Mouse (Mus musculus) embryonic stem cell, embryonic (primary cell): ENCODE data around the gene Nfia.

ENCODE experiments used
- CTCF ChIA-PET, 4 experiments: fragments of 300-600 bp in 2 of 4; fragments of 350-600 bp in 2 of 4; sonication (Branson Sonifier 250); formaldehyde crosslinking; loops; one replicate each; lab custom pipeline; 2022; ENCODE audit warnings: inconsistent platforms in 2 of 4; lab: Charles Lee
- POLR2A ChIA-PET, 4 experiments: fragments of 300-600 bp in 2 of 4; fragments of 350-600 bp in 2 of 4; sonication (Branson Sonifier 250); formaldehyde crosslinking; loops; one replicate each; lab custom pipeline; 2022; ENCODE audit warnings: antibody characterized with exemption in 4 of 4, inconsistent platforms in 1 of 4; lab: Charles Lee

Nfia gene

DNA sequence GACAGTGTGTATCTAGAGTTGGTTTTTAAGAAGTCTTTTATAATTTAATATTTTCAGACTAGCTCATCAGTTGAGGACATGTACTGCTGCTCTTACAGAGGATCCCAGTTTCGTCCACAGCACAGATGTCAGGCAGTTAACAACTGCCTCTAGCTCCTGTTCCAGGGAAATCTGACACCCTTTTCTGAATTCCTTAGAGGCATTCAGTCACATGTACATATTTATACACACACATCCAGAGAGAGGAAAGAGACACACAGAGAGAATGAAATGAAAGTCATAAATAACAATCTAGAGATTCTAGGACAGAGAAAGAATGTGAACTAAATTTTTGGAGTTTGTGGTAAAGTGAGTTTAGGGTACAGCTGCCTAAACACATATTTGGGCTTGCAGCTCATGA, 308.1 kb downstream of the Nfia start:
- POLR2A ChIA-PET = no interaction called here
- CTCF ChIA-PET = interaction anchor here in 1 of 4 experiments (0.7 kb wide), 1 partner anchor 335 kb away, joined by 3 read pairs; no protein-coding TSS in a partner anchor

DNA sequence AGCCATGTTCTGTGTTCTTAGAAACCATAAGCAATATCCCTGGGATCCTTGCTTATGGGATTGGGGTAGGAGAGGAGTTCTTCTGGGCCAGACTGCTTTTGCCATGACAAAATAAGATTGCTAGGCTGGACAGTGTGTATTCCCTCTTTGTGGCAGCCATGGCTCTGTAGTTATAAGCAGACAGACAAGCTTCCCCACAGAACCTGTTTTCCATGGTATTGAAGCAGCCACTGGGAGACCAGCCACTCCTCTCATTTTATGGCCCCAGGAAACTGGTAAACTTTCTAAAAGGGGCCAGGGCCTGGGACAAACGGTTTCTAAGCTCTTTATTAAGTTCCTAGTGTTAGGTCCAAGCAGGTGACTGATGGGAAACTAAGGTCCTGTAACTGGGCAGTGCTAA, 309.4 kb downstream of the Nfia start:
- POLR2A ChIA-PET = no interaction called here
- CTCF ChIA-PET = no interaction called here

DNA sequence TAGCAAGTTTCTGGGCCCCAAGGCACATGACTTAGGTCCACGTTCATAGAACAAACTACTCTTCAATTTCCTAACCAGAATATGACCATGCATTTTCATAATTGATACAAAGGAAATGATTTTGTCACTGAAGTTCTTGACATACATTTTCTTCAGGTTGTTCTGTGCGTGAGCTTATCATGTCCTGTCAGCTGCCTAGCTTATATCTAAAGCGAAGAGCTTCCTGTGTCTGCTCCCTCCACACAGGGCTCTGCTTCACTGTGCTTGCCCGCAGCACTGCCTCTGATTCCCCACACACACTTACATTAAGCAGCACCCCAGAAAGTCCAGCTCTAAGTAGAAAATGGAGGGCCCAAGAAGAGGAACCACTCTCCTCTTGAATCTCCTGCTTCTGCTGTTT, 310.0 kb downstream of the Nfia start:
- ChIA-PET CTCF (no interaction called here), POLR2A (no interaction called here)

DNA sequence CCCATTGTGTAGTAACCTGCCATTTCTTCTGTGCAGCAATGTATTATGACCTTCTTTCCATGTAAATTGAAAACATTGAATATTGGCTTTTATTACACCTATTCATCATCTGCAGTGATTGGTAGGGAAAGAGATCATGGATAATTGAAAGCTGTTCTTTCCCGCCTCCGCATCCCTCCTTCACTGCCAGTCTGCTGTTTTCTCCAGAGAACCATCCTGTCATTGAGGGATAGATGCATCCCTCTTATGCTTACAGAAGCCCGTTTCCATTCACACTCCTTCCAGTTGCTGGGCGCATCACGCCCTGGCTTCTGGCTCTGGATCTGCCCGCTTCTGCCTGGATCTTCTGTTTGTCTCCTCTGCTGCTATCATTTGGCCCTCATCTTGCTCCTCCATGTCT, 312.5 kb downstream of the Nfia start:
- CTCF ChIA-PET = no interaction called here

DNA sequence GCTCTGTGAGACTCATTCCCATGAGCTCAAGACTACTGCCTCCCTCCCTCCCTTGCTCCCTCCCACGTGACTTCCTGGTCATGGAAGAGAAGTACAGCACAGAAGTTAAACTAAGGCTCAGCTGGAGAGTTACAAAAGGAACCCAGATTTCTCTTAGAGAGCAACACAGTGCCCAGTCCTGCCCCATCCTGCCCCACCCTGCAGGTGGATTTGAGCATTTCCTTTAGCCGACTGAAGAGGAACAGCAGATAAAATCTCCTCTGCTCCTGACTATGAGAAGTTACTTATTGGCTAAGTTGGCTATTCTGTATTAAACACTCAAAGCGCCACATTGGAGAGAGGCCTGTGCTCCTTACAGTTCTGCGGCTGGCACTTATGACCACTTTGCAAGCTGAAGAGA, 314.4 kb downstream of the Nfia start:
- ChIA-PET CTCF (no interaction called here), POLR2A (interaction anchor here in 2 of 4 experiments (0.6 to 0.7 kb wide), 2 partner anchors 33 to 65 kb away, joined by 3 to 4 read pairs; no protein-coding TSS in a partner anchor)

More for the DNA sequence above, 312.5 kb downstream of the Nfia start:
- POLR2A ChIA-PET = no interaction called here

DNA sequence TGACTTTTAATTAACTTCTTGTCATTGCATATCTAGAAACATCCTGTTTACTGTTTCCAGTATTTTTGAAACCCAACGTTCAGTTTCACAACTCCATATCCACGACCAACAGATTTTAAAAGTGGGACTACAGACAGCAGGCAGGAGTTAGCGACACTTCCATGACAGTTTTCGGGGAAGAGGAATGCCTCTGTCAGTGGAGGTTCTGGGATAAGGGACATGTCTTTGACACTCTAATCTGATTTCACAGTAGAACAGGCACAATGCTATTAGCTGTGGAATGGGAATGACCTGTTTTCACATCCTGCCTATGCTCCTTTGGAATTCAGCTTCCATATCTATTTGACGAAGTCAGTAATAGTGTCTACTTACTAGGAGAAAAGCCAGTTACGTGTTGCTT, 317.5 kb downstream of the Nfia start:
- CTCF ChIA-PET = no interaction called here
- POLR2A ChIA-PET = no interaction called here

DNA sequence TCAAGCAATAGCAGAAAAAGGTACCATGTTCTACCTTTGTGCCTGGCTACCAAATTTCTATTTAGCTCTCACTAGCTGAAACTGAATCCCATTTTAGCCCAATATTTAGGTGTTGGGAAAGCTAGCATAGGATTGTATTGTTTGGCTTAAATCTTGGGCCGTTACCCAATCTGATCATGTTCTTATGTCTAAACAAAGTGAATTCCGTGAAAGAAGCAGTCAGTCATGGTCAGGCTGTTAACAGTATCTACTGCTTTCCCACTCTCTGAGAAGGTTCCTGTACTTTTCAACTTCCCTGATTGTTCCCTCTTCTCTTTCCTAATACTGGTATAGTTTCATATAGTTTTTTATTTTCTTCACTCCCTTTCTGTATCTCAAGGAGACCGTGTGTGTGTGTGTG, 318.1 kb downstream of the Nfia start:
- ChIA-PET POLR2A (no interaction called here), CTCF (no interaction called here)

DNA sequence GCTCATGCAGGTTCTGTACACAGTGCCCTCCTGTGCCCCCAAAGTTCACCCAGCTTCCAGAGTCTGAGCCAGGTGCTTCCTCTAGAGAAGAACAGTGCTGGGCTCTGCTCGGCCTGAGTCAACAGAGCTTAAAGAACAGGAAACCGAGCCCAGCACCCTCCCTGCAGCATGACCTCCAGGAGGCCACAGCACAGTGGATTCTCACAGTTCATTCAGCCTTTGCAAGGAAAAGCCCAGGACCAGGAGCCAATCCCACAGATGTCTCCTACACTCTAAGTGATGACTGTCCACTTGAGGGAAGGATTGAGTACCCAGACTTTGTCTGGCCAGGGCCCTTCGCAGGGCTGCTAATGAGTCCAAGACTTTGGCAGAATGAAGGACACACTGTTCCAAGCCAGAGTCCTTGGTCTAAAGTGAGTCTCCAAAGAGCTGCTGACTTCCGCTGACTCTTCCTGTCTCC, 318.9 kb downstream of the Nfia start:
- ChIA-PET POLR2A (no interaction called here), CTCF (interaction anchor here in 1 of 4 experiments (0.6 kb wide), 1 partner anchor 135 kb away, joined by 3 read pairs; no protein-coding TSS in a partner anchor)

DNA sequence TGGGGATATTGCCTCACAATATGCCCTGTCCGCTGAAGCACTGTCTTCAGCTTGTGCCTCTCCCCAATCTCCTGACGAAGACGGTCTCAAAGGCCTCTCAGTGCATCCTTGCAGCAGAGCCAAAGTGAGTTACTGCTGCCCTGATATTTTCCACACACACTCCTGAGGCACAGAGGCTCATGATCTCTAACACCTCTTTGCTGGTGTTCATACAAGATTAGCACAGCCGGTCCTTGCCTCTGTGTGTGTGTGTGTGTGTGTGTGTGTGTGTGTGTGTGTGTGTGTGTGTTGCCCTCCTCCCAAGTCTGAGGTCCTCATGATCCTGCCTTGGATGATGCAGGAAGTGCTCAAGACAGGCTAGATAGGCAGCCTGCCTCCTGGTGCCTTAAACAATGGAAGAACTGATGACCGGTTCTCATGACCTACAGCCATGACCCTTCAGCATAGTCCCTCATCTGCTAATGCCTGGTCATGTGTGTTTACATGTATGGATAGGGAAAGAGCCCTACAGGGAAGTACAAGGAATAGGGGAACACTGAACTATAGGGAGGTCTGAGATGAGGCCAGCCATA, 319.5 kb downstream of the Nfia start:
- ChIA-PET CTCF (no interaction called here), POLR2A (no interaction called here)

DNA sequence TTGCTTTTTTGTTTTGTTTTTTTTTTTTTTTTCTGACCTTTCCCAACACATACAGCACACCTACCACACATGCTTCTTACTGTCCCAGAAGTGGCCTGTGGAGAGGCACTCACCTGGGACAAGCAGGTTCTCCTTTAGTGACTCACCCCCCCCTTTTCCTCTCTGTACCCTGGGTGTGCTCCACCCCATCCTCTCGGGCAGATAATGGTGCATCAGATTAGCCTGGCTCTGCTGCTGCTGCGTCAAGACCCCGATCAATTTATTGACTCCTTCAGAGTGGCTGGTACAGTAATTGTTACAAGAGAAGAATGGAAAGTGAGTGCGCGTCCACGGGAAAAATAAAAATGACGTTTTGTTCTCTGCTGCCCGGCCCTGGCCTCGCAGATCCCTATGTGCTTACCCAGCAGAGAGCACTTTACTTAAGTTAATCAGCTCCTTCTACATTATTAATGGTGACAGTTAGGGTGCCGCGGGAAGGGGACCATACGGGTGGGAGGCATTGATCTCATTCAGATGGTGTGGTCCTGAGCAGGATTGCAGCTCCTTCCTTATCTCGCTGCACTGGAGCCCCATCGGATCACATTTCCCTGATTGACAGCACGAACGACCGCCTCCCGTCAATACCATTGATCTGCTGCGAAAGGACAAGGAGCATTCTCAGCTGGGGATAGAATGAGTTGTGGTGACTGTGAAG, 321.7 kb downstream of the Nfia start:
- ChIA-PET POLR2A (interaction anchor here in 1 of 4 experiments (0.5 kb wide), 1 partner anchor 173 kb away, joined by 3 read pairs; no protein-coding TSS in a partner anchor), CTCF (no interaction called here)

DNA sequence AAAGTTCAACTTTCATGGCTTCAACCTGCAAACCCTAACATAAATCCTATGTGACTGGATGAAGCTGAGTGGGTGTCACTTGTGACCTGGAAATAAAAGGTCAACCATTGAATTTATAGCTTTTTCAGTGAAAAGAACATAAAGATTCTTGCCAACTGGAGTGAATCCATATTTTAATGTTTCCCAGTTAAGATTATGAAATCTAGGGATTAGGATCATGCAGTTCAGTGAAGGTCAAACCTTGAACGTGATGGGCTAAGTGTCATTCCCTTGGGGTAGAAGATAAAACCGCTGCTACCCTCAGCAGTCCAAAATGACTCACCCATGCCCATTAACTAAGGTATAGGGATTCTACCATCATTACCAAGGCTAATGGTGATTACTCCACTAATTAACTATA, 322.5 kb downstream of the Nfia start:
- POLR2A ChIA-PET = no interaction called here
- CTCF ChIA-PET = no interaction called here

DNA sequence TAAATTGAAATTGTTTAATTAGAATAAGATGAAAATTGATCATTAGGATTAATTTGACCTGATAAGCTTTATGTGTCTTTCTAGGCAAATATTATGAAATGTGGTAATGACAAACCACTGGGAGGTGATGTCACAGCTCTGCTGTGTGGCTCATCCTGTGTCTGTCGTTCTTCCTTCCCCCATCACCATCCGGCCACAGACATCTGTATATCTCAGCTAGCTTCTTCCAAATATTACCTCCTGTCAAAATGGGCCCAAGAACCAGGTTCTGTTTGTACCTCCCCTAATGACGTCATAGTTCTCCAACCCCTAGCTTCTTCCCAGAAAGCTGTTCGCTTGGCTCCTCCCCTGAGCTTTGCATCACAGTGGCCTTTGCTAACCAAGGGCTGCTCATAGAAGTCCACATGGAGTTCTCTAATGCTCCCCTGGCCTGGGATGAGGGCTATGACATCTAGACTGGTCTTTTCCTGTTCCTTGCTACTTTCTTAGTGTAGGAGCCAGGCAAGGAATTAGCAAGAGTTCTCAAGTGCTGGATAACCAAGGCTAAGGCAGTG, 324.6 kb downstream of the Nfia start:
- ChIA-PET POLR2A (interaction anchor here in 1 of 4 experiments (0.5 kb wide), 1 partner anchor 324 kb away, joined by 4 read pairs; no protein-coding TSS in a partner anchor), CTCF (interaction anchor here in 1 of 4 experiments (0.6 kb wide), 1 partner anchor 177 kb away, joined by 5 read pairs; no protein-coding TSS in a partner anchor)

DNA sequence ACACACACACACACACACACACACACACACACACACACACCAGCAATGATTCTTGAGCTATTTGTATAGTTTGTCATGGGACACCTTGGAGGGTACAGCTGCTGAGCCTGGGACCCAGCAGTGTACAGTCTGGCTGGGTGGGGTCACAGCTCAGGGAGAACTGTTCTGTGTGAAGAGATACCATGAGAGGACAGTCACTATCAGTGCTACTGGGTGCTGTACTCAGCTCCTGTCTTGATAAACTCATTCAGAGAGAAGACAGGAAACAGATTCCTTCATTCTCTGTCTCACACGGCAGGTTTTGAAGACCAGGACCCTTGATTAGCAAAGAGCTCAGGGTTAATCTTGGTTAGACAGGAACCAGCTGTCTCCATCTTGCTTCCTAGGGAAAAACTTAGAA, 326.1 kb downstream of the Nfia start:
- ChIA-PET CTCF (no interaction called here), POLR2A (no interaction called here)

DNA sequence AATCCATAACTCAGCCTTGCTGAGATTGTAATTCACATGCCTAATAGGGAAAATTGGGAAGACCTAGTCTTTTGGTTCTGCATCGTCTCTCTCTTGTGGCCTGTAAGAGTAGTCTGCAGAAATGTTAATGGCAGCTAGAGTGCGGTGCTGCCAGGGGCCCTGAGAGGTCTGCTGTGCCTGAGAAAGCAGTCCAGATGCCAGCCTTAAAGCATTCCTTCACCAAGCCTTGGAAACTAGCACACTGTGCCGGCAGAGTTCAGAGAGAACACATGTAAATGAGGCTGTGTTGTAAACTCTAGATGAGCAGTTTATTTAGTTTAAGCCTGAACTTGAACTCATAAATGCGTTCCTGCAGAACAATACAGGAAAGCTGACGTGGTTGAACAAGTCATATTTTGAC, 326.9 kb downstream of the Nfia start:
- CTCF ChIA-PET = no interaction called here
- POLR2A ChIA-PET = interaction anchor here in 1 of 4 experiments (0.5 kb wide), 1 partner anchor 612 kb away, joined by 4 read pairs; no protein-coding TSS in a partner anchor

DNA sequence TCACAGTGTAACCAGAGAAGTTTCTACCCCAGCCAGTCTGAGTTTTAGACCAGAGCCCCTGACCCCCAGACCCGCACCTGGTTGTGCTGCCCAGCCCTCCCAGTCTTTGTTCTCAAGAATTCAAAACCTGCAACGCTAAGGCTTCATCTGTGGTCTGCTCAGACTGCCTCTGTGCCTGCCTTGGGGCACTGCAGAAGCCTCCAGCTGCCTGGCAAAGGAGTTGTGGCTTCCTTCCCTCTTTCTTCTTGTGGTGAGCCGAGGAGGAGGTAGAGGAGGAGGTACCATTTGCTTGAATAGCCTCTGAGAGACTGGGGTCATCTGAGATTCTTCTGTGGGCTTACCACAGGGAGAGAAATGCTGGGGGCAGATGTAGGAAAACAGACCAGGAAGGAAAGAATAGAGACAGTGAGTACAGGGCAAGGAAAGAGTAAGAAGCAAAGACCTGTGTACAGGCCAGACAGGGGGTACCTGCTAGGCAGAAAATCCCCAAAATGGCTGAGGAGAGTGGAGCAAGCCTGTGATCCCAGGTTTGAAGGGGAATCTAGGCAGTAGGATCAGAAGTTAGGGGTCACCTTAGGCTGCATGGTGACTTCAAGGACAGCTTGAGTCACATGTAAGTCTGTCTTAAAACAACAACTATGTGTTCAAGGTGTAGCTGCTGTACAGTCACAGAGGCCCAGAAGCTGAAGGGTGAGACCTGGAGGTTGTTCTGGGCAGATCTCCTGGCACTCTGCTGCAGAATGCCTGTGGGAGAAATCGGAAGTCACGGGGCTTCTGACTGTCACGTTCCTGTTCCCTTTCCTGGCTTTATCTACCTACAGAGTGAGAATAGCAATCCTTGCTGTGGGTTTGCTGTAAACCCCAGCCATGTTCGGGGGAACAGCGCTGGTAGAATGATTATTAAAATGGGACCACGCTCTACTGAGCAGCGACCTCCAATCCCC, 328.9 kb downstream of the Nfia start:
- POLR2A ChIA-PET = no interaction called here

DNA sequence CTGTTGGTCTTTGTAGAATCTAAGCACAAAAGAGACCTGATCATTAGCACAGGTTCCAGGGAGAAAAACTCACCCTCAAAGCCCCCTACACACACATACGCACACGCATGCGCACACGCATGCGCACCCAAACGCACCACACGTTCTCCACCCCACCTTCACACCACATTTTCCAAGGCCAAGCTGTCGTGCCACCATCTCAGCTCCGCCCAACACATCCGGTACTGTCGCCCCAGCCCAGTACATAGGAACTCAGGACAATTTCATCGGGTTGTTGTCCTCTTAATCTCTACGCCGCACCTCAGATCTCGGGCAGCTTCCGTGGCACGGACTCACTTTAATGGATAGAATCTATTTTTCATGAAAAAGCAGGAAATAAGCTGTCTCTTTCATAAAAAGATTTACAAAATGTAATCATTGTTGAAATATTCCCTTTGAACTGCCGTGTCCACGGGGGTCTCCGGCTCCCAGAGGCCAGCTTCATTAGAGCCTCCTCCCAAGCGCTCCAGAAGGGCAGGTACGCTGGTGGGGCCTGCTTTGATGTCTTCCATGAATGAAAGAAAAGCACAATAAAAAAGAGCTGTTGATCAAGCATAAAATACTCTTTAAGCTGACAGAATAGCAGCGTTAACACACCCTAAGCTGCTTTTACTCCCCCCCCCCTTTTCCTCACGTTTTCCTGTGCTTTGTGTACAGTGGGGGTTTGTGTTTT, 330.2 kb downstream of the Nfia start:
- CTCF ChIA-PET = interaction anchor here in 1 of 4 experiments (0.7 kb wide), 1 partner anchor 1059 kb away, joined by 4 read pairs; no protein-coding TSS in a partner anchor
- POLR2A ChIA-PET = no interaction called here

More for the DNA sequence above, 328.9 kb downstream of the Nfia start:
- CTCF ChIA-PET = interaction anchor here in 1 of 4 experiments (0.6 kb wide), 1 partner anchor 520 kb away, joined by 4 read pairs; no protein-coding TSS in a partner anchor

DNA sequence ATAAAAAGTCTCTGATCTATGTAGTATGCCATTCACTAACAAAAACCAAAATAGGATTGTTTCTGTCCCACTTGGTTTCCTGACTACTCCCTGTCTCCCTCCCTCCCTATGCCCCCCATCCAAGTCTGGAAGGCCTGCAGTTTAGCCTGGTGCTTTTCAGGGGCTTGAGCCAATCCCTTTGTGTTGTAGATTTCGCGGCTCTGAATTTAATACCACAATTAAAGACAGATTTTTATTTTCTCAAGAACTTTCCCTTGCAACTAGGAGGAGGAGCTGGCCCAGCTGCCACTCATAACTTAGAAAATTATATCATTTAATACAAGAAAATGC, 330.8 kb downstream of the Nfia start:
- ChIA-PET CTCF (no interaction called here), POLR2A (no interaction called here)

DNA sequence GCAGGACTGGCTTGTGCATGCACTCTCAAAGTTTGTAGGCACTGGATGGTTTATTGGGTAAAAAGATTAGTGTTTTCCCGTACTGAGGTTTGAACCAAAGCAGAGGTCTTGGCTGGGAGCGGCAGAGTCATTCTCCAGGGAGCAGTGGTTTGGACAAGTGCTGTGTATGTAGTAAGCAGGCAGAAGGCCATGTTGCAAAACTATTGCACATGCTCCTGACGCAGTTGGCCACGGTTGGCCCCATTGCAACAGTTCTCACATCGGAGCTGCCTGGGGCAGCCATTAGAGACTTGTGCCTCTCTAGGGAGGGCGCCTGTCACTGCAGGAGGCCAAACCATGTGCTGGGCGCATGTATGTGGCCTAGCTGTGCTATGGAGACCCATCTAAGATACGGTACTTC, 331.6 kb downstream of the Nfia start:
- CTCF ChIA-PET = no interaction called here
- POLR2A ChIA-PET = no interaction called here
